Mouse (Mus musculus): Measurements from ENCODE around the gene Epb41.

Epb41 gene

DNA sequence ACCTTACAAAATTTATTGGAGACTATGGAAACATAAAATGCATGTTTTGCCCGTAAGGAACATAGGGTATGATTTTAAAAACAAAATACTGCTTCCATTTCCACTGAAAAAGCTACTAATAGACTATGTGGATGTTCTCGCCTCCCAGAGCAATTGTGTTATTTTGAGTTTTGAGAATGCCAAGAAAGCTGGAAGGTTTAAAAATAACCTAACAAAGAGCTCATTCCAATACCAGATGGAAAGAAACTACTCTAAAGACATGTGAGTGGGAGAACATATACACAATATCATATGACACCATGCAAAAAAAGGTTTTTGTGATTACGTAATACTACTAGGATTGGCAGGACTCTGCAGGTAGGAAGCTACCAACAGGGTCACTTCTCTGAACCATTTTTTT, 31.4 kb downstream of the Epb41 start:
- DNase-seq: no peak

DNA sequence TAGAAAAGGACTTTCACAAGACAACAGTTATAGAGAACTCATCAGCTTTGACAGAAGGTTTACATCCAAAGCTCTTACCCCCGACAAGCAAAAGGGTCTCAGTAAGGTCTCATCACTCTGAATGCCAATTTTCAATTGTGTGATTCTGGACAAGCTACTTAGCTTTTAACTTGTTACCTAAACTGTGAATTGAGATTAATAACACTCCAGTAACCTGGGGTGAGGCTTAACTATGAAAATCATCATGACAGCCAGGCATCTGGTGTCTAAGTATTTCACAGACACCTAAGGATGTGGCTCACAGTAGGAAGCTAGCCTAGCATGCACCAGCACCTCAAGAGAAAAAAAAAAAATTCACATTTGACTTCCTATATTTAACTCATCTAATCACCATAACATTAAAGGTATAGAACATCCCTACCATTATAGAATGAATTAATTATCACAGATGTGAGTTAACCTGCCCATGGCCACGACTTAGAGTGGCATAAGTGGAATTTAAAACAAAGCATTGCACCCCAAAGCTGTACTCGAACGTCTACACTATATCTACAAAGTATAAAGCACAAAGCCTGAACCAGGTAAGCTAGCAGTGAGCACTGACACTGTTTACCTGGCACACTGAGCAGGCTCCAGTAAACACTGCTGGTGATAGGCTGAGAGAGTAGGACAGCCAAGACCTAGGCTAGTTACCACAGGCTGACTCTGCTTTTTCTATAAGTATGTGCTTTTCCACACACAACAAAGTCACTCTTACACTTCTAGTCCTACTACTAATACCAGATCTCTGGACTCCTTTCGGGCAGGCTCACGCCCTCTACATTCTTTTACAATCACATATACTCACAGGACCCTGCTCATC, 33.4 kb downstream of the Epb41 start:
- DNase-seq: peak; percentile 68

DNA sequence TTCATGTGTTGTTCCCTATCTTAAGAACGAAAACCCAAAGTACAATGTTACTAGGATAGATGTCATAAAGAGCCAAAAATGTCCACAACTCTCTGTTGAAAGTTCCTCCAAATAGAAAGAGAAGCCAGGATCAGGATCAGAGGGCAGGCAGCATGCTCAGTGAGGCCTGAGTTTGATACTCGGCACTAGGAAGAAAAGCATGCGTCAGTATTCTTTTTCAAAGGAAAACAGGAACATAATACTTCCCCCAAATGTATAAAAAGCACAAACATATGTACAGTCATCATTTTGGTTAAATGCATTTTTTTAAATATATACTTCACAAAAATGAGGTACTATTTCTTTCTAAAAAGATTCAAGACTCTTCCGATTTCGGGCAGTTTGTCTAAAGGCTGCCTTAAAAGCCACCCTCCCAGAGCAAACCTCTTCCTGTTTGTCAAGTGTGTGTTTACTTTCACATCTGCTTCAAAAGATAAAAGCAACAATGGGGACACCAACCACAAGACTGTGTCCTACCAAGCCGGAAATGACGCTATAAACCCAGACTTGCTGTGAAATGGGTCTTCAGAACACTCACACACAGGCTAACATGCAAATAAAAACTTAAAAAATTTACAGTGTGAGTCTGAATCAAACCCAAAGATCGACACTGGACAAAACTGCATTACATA, 35.0 kb downstream of the Epb41 start:
- peak; percentile 96 for DNase-seq

DNA sequence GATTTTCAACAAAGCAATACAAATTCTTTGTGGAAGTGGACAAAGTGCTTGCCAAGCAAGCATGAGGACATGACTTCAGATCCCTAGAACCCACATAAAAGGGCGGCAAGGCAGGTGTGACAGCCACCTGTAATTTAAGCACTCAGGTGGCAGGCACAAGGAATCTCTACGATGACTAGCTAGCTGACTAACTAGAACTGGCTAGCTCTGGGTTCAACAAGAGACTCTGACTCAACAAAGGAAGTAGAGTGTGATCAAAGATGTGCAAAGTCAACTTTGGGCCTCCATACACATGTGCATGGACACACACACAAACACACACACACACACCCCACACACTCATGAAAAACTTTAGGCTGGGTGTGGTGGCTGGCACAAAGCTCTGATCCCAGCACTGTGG, 35.6 kb downstream of the Epb41 start:
- DNase-seq: peak; percentile 85

DNA sequence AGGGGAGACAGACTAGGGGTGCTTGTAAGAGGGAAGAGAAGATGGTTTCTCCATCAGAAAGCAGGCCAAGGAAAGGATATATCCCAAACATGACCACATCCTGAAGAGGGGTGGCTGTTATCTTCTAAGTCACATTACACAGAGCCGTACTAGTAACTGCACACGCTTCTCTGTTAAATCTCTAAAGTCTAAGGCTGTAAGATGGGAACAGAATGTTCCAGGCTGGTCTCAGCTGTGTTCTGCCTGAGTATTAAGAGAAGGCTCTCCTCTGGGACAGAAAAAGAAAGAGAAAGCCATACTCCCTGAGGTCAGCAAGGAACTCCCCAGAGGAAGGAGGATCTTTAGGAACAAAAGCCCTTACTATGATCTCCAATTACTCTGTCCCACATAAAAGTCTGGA, 36.3 kb downstream of the Epb41 start:
- peak; percentile 97 for DNase-seq

DNA sequence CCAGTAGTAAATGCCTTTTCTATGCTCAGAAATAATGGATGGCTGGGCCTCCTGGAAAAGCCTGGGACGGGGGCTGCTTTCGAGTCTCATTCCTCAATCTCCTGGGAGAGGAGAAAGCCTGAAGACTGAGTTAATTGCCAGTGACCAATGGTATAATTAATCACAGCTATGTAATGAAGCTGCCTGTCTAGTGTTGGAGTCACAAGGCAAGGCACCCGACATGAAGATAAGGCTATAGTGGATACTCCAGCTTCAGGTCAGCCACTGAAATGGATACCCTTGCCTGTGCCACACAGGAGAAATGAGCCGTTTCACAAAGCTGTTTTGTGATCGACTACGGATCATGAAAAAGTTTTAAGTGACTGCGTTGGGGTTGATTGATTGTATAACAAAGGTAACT, 37.1 kb downstream of the Epb41 start:
- peak; percentile 91 for DNase-seq

DNA sequence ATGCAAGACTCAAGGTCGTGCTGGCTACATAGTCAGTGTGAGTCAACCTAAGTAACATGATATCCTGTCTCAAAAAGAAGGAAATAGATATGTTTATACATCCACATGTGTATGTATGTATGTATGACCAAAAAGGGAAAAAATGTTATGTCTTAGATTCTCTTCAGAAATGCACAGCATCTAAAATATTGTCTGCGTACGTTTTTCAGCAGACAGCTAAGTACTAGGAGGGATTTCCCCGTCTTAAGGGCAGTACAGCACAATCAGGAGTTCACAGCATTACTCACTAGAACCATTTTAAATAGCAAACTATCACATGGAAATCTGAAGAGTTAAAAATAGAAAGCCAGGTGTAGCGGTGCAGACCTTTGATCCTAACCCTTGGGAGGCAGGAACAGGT, 38.0 kb downstream of the Epb41 start:
- peak; percentile 12 for DNase-seq

DNA sequence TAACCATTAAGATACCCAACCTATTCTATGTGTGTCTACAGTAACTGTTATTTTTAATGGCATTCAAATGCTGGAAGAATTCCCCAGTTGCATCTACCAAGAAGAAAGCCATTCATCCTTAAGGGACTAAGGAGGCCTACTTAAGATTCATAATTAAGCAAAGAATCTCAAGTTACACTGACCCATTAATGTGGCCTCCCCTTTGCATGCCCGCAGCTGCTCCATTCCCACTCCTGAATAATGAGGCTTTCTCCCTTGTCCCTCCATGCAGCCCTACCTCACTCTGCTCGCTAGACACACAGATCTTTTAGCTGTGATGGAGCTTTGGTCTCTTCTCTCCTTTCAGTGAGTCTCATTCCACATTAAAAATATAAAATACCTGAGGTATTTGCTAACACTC, 40.9 kb downstream of the Epb41 start:
- no peak for DNase-seq

DNA sequence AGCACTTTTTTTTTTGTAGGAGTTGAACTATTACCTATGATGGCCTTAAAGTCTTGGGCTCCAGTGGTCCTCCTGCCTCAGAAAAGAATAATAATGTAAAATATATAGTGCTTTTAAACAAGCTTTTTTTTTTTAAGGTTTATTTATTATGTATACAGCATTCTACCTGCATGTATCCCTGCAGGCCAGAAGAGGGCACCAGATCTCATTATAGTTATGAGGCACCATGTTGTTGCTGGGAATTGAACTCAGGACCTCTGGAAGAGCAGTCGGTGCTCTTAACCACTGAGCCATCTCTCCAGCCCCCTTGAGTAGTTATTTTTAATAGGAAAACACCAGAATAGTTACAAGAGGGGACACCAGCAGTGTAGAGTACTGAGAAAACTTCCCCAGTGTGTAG, 41.9 kb downstream of the Epb41 start:
- no peak for DNase-seq

DNA sequence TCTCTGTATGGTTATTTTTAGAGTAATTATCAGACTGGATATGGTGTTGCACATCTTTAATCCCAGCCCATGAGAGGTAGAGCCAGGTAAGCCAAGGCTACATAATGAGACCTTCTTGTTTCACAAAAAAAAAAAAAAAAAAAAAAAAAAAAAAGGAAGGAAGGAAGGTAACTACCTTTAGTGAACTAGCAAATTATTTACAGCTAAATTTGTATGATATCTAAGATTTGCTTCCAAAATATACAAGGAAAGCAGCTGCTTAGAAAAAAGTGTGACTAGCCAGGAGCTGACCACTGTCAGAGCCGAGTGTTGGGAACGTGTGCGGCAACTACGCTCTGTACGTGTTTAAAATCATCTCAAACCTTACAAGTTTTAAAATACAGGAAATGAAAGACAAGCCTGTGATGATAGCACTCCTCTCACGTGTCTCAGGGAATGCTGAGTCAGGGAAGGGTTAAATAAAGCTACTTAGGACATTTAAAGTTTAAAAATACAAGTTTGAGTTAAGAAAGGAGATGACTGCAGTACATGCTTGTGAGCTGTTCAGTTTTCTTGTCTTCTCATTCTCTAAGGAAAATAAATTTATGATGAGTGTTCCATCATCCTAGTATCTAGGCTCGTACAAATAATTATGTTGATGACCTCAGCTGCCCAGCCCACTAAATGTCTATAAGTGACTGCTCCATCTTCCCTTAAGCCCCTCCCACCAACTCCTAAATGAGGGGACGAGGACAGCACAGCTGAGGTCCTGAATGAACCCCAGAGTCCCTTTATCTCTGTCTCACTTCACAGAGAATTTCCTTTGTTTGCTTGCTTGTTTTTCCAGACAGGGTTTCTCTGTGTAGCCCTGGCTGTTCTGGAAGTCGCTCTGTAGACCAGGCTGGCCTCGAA, 45.0 kb downstream of the Epb41 start:
- no peak for DNase-seq

DNA sequence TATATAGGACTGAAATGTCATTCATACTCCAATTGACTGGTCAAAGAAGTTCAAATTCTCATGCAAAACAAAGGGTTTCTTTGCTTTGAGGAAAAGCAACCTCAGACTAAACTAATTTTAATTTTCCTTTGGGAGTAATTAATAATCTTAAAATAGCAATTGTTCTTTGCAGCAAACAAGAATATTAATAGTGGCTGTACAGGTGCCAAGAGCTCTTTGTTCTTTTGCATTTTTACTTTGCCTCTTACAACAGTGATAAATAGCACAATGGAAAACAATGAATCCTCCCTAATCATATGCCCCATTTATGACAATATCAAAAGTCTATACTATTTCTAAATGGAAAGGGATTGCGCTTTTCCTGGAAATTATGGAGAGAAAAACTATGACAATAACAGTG, 47.3 kb downstream of the Epb41 start:
- DNase-seq: no peak

DNA sequence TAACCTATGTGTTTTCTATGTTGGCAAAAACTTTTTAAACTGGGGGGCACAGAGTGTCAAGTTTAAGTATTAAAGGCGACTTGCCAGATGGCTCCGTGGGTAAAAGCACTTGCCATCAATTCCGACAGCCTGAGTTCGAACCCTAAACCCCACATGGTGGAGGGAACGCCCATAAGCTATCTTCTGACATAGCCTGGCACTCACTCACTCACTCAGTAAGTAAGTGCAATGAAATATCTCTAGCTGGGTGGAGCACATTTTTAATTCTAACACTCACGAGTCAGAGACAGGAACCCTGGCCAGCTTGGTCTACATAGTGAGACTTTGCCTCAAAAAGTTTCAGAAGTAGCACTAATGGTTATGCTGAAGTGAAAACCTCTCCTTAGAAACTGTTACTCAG, 48.0 kb downstream of the Epb41 start:
- no peak for DNase-seq

DNA sequence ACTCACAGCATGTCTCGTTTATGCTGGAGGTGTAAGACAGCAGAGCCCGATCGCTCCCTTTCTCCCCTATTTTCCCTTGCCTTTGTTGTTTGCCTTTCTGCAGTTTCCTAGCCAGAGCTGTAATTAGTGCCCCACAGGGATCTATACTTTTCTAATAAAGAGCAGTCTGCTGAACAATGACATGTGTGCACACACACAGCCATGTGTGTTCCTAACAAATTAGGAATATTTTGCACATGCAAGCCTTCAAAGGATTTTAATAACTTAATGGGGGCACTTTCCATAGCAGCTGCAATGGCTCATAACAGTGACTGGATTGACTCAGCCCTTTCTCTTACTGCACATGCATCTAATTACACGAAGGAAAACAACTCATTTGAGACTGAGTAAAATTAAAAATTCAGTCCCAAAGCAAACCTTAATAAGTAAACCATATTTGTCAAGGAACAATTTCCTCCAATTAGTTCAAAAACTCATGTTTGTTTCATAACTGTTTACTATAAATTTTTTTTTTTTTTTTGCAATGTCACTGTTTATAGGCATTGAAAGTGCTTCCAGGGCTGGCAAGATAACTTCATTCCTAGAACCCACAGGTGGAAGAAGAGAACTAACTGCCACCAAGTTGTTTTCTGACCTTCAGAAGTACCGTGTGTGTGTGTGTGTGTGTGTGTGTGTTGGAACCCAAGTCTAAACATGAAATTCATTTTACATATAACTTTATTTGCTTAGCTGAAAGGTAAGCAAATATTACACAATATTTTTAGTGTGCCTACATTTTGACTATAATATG, 49.2 kb downstream of the Epb41 start:
- DNase-seq: no peak

DNA sequence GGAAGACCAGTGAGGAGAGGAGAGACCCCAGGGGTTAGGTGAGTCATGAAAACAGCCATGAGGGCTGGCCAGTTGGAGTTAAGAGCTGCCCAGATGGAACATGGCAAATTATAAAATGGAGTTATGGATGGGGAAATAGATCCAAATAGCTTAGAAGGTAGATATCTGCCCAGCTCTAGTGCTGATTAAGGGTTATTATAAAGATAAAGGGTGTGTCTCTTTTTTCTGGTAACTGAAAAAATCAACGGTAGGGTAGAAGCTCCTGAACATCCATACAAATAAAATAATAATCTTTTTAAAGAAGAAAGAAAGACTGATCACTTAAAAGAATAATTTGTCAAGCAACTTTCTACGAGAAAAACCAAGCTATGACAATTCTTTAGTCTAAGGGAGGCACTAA, 49.9 kb downstream of the Epb41 start:
- no peak for DNase-seq

DNA sequence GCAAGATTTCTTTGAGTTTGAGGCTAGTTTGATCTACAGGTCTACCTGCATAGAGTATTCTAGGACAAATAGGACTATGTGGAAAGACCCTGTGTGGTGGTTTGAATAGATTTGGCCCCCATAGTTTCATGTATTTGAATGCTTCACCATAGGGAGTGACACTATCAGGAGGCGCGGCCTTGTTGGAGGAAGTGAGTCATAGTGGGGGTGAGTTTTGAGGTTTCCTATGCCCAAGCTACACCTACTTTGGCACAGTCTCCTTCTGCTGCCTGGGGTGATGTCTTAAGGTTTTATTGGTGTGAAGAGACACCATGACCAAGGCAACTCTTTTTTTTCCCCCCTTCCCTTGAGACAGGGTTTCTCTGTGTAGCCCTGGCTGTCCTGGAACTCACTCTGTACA, 51.3 kb downstream of the Epb41 start:
- no peak for DNase-seq

DNA sequence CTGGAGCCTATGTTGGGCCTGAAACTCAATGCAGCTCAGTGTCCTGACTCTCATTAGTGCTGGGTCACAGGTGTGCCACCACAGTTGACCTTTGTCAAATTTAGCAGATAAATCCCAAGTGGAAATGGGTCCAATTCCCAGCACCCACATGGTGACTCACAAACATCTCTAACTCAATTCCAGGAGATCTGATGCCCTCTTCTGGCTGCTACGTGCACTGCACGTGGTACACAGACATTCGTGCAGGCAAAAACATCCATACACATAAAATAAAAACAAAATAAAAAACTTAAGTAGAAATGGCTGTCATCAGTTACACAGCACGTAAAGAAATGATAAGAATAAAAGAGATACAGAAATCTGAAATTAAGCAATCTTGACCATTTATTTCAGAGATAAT, 52.5 kb downstream of the Epb41 start:
- DNase-seq: no peak

DNA sequence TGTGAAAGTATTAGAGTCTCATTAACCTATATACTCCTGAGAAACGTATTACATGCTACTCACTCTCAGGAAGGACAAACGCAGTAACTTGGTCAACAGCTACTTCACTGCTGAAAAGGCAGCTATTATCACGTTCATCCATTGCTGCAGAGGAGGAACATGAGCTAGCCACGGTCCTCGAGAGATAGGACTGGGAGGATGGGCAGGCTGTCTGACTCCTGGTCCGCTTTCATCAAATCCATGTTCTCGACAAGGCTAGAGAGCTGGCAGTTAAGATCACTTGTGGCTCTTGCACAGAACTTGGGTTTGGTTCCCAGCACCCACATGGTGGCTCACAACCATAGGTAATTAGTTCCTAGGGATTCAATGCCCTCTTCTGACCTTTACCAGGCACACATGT, 53.2 kb downstream of the Epb41 start:
- no peak for DNase-seq

DNA sequence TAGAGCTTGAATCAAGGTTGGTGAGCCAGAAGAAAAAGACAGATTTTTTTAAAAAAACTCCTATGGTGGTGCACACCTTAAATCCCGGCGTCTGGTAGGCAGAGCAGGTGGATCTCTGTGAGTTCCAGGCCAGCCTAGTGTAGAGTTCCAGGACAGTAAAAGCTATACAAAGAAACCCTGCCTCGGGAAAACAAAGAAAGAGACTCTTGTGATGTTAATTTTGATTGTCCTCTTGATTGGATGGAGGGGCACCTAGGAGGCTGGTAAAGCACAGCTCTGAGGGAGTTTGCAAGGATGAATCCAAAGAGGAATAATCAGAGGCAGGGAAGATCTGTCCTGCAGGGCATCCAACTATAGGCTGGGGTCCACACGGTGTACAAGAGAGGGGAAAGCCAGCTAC, 56.6 kb downstream of the Epb41 start:
- DNase-seq: no peak

DNA sequence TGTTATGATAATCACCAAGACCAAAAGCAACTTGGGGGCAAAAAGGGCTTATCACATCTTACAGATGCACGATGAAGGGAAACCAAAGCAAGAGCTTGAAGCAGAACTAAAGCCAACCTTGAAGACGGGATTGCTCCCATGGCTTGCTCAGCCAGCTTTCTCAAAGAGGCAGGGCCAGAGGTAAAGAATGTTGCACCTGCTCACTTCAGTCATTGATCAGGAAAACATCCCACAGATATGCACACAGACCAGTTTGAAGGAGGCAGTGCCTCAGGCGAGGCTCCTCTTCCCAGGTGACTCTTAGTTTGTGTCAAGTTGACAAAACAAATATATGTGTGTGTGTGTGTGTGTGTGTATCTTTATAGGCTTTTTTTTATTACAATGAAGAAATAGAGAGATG, 59.7 kb downstream of the Epb41 start:
- DNase-seq: no peak

DNA sequence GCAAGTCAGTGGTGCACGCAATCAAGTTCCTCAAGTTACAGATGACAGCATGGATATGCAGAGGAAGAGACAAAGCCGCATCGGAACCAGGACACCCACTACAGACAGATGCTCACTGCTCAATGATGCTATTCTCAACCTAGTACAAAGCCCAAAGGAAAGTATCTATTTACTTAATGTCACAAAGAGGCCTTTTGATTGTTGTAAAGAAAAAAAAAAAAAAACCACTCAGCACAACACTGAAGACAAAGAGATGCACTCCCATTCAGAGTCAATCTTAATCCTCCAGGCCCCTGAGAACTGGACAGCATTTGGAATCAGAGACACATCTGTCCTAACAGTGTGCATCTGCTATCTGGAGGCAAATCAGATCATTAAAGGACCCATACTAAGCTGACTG, 63.5 kb downstream of the Epb41 start:
- no peak for DNase-seq

DNA sequence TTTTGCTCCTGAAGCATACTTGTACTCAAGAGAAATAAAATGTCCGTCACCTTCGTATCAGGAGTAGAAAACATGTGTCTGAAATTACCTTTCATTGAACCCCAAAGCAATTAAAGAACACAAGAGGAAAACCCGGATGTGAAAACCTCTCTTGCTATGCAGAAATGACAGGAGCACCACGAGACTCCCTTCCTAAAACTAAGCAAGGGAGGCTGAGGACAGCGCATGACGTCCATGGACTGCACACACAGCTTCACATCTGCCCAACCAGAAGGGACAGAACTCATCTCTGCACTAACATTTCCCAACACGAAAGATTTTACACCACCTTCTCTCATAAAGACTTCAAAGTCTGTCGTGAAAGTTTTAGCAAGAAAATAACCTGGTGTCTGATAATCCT, 64.7 kb downstream of the Epb41 start:
- peak; percentile 92 for DNase-seq

DNA sequence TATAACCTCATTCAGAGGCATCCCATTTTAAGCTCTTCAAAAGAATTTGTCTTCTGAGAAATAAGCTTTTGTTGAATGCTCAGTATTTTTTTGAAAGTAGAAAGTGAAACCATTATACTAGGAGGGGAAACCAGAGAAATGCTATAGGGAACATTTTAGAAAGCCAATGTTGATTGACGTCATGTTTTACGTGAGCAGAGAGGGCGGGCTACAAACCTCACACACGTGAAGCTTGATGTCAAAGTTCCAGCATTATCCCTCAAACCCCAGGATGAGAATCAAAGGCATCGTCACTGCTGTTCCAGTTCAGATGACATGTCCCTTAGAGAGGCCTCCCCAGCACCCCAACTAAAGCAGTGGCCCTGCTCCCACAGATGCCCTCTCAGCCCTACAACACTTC, 66.9 kb downstream of the Epb41 start:
- no peak for DNase-seq

DNA sequence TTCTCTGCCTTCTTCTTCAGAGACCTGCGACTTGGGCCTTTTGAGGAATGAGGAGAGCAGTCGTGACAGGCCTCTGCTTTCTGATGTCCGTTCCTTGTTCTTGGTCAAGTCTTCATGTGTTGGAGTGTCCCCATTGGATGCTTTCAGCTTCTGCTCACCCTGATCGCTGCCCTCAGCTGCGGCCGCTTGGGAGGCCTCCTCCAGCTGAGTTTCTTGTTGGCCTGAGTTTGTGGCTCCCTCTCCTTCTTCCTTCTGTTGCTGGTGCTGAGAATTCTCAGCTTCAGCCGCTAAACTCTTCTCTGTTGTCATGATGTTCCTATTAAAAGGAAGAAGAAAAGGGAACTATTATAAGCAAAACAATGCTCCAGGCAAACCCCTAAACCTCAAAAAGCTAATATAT, 68.0 kb downstream of the Epb41 start:
- DNase-seq: peak; percentile 93

All from heart, adult 11 months (tissue).